Mouse (Mus musculus) hindbrain, embryonic 16.5 days (tissue): ENCODE measurements around the gene Mepce. TPM values are rescaled to one million over a fixed set of nuclear protein-coding genes. Genes with fewer than 3 reads are reported as not detected.

ENCODE experiments used
- ATAC-seq: fragments of 200-750 bp; cut with Nextera tagmentation; 2 replicates; pipeline ENCODE4 v1.8.0; 2017; ENCODE audit warnings: moderate TSS enrichment, moderate library complexity
- H3K27ac ChIP-seq: fragments of 300-500 bp; sonication (generic); 2 replicates; pipeline ENCODE4 v1.5.1; 2014; ENCODE audit warnings: low read depth, mild to moderate bottlenecking, control low read depth, low read length, moderate library complexity
- H3K27me3 ChIP-seq: fragments of 300-500 bp; sonication (generic); replicated peaks from 2 replicates; pipeline ENCODE4 v1.6.1; 2014; ENCODE audit warnings: low read length; ENCODE audit not compliant: control insufficient read depth, insufficient read depth
- H3K36me3 ChIP-seq: fragments of 300-500 bp; sonication (generic); 2 replicates; pipeline ENCODE4 v1.6.1; 2014; ENCODE audit warnings: mild to moderate bottlenecking, low read length, moderate library complexity, mixed read lengths; ENCODE audit not compliant: control insufficient read depth, insufficient read depth
- H3K4me1 ChIP-seq: fragments of 300-500 bp; sonication (generic); 2 replicates; pipeline ENCODE4 v1.6.1; 2014; ENCODE audit warnings: low read depth, low read length; ENCODE audit not compliant: control insufficient read depth, insufficient read depth
- H3K4me2 ChIP-seq: fragments of 300-500 bp; sonication (generic); 2 replicates; pipeline ENCODE4 v1.6.1; 2014; ENCODE audit warnings: mild to moderate bottlenecking, low read length, control low read depth, moderate library complexity
- H3K4me3 ChIP-seq: fragments of 300-500 bp; sonication (generic); 2 replicates; pipeline ENCODE4 v1.5.1; 2014; ENCODE audit warnings: mild to moderate bottlenecking, low read length, control low read depth, moderate library complexity
- H3K9ac ChIP-seq: fragments of 300-500 bp; sonication (generic); 2 replicates; pipeline ENCODE4 v1.6.1; 2014; ENCODE audit warnings: low read depth, mild to moderate bottlenecking, control low read depth, low read length, moderate library complexity
- H3K9me3 ChIP-seq: fragments of 300-500 bp; sonication (generic); 2 replicates; pipeline ENCODE4 v1.6.1; 2014; ENCODE audit warnings: mild to moderate bottlenecking, low read length, moderate library complexity; ENCODE audit not compliant: control insufficient read depth
- WGBS: fragments of 180-500 bp; shearing (Covaris S2); extraction: QIAGEN DNeasy Blood & Tissue Kit; methylation state at CpG from one replicate; pipeline ENCODE4 v1.1.7; 2014; 5-methylcytosine and 5-hydroxymethylcytosine counted together
- polyA plus RNA-seq: library from polyadenylated mRNA; unstranded; fragments of >200 nt; fragmentation: Nextera tagmentation; extraction: Ambion mirVana; gene quantifications from 2 replicates; pipeline ENCODE4 v1.2.1, GENCODE M21; 2015

The Mepce gene
- polyA plus RNA-seq, 1 experiment from 2014 or later = 12.2 TPM

- peak overlapping the region; percentile 51 for H3K4me3 ChIP-seq
- no peaks in the 10 kb centered on the region for H3K9me3 ChIP-seq
- peaks cover 29% of the 10 kb centered on the region for H3K4me1 ChIP-seq
- ATAC-seq = no peak
- H3K27me3 ChIP-seq = no peaks in the 10 kb centered on the region
- WGBS = 32% methylated on average over 5 of the region's 5 CpGs
- H3K4me2 ChIP-seq = peak overlapping the region; percentile 96
- H3K9ac ChIP-seq = peak overlapping the region; percentile 39
- H3K36me3 ChIP-seq = 0 out of 2 replicates have a peak, but pooled peaks cover 3% of the 10 kb centered on the region
- 0 out of 2 replicates have a peak overlapping the region, but pooled peaks have one; percentile 30 for H3K27ac ChIP-seq
Measured at GRCm38 (mm10) chr5:137748130-137748770, 39.2 kb downstream of the Mepce start.

DNA sequence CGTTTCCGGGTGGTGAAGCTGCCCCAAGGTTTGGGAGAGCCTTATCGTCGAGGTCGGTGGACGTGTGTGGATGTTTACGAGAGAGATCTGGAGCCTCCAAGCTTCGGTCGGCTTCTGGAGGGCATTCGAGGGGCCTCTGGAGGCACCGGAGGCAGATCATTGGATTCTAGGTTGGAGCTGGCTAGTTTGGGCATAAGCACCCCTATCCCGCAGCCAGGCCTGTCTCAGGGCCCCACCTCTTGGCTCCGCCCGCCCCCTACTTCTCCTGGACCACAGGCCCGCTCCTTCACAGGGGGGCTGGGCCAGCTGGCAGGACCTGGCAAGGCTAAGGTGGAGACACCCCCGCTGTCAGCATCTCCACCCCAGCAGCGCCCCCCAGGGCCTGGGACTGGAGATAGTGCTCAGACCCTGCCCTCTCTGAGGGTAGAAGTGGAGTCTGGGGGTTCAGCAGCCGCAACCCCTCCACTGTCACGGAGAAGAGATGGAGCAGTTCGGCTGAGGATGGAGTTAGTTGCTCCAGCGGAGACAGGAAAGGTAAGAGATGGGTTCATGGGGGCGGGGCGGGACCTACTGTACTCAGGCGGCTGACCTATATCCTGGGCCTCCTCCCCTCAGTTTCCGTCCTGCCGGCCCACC lies 40.0 kb downstream of the Mepce start:
- Histone ChIP-seq H3K27me3 (no peaks in the 10 kb centered on the region), H3K9me3 (no peaks in the 10 kb centered on the region), H3K9ac (peak overlapping the region; percentile 75), H3K36me3 (0 out of 2 replicates have a peak, but pooled peaks cover 3% of the 10 kb centered on the region), H3K27ac (peak overlapping the region; percentile 88), H3K4me3 (peak overlapping the region; percentile 51), H3K4me1 (peaks cover 29% of the 10 kb centered on the region), H3K4me2 (peak overlapping the region; percentile 96)
- ATAC-seq = 0 out of 2 replicates have a peak, but pooled peaks have one; percentile 29
- WGBS = 6% methylated on average over 26 of the region's 26 CpGs

- Histone ChIP-seq H3K36me3 (no peaks in the 10 kb centered on the region), H3K27ac (peak overlapping the region; percentile 88), H3K4me3 (peak overlapping the region; percentile 51), H3K9me3 (no peaks in the 10 kb centered on the region), H3K27me3 (no peaks in the 10 kb centered on the region), H3K4me1 (peaks cover 29% of the 10 kb centered on the region), H3K4me2 (peak overlapping the region; percentile 96), H3K9ac (peak overlapping the region; percentile 75)
- no peak for ATAC-seq
- 1% methylated on average over 15 of the region's 16 CpGs for WGBS
Measured at GRCm38 (mm10) chr5:137746851-137747325, 40.6 kb downstream of the Mepce start.

DNA sequence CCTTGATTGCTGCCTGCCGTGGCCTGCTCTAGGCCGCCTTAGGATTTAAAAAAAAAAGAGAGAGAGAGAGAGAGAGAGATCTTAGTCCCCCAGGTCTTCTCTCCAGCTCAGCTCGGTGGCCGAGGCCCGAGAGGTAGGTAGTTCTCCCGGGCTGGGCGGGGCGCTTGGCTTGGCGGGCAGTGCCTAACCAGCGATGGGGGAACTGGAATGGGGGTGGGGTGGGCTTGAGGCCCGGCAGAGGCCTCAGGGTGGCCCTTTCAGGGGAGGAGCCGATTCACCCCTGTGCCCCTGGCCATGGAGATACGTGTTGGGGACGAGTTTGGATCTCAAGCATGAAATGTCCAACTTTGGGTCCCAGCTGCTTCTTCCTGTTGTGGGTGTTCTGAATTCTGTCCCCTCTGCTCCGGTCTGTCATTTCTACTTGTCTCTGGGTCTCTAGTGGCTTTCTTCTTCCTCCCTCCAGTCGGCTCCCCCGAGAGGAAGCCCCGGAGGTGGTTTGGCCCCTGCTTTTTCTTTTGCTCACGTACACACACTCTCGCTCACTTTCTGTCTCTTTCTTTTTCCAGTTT lies 41.1 kb downstream of the Mepce start:
- Histone ChIP-seq H3K9me3 (no peaks in the 10 kb centered on the region), H3K36me3 (no peaks in the 10 kb centered on the region), H3K4me2 (peak overlapping the region; percentile 96), H3K4me1 (peaks cover 31% of the 10 kb centered on the region), H3K27me3 (no peaks in the 10 kb centered on the region), H3K27ac (peak overlapping the region; percentile 88), H3K4me3 (peak overlapping the region; percentile 51), H3K9ac (peak overlapping the region; percentile 75)
- WGBS = 0% methylated on average over 20 of the region's 20 CpGs
- peak; percentile 10; the same call in 1 of the 2 replicates for ATAC-seq

DNA sequence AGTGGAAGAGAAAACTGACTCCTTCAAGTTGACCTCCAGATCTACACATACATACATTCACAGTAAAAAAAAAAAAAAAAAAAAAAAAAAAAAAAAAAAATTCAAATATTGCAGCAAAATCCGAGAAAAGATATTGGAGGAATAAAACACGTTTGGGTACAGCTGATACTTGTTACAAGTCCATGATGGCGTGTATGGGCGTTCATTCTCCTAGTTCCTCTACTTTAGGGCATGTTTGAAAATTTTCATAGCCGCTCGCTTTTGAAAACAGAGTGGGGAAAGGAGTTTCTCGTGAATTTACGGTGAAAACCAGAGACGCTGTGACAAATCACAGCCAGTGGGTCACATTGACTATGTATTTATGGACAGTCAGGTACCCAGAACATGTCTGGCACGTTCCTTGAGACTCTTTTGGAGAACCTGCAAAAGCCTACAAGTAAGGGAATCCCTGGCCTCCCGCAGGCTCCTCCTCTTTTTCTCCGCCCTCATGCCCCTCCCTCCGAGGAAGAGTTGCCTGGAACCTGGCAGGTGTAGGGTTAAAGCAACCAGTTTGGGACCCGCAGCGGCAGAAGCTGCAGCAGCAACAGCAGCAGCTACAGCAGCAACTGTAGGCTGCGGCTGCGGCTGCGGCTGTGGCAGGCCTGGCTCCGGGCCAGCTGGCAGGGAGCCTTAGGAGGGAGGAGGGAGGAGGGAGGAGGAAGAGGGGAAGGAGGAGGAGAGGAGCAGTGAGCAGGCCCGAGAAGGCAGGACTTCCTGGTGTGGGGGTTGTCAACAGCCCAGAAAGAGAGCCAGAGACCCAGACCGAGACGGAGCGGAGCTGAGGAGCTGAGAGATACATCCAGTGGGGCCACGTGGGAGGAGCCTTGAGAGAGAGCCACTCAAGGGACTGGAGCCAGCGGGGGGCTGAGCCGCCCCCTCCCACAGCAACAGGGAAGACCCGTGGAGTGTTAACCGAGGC lies 42.0 kb downstream of the Mepce start, which contains the start of gene Tsc22d4:
Gene Tsc22d4 (plus strand): TSS at position 517 of the 958 bp plus-strand sequence.
- peak; percentile 86 for ATAC-seq
- Histone ChIP-seq H3K9me3 (no peaks in the 10 kb centered on the region), H3K4me3 (peak within 1 kb of the TSS; percentile 51), H3K4me2 (peak within 1 kb of the TSS; percentile 96), H3K4me1 (peaks cover 31% of the 10 kb centered on the region), H3K27ac (peak within 1 kb of the TSS; percentile 88), H3K27me3 (no peaks in the 10 kb centered on the region), H3K9ac (peak within 1 kb of the TSS; percentile 75), H3K36me3 (no peaks in the 10 kb centered on the region)
- 3% methylated on average over 28 of the region's 28 CpGs for WGBS

- Histone ChIP-seq H3K4me1 (peaks cover 38% of the 10 kb centered on the region), H3K4me3 (no peak overlapping the region), H3K4me2 (no peak overlapping the region), H3K36me3 (no peaks in the 10 kb centered on the region), H3K9ac (no peak overlapping the region), H3K27me3 (no peaks in the 10 kb centered on the region), H3K27ac (no peak overlapping the region), H3K9me3 (no peaks in the 10 kb centered on the region)
- no peak for ATAC-seq
- 86% methylated on average over 7 of the region's 7 CpGs for WGBS
Measured at GRCm38 (mm10) chr5:137744197-137744596, 43.3 kb downstream of the Mepce start.

DNA sequence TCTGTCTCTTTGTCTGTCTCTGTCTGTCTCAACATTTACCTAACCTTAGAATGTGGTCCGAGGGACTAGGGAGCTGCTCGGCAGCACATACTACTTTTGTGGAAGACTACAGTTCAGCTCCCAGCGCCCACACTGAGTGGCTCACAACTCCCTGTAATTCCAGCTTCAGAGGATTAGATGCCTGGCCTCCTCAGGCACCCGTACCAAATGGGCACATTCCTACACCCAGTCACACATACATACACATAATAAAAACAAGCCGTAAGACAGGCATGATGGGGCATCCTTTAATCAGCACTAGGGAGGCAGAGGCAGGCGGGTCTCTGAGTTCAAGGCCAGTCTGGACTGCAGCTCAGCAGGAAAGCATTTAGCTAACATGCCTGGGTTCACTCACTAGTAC lies 44.6 kb downstream of the Mepce start:
- 94% methylated on average over 6 of the region's 6 CpGs for WGBS
- Histone ChIP-seq H3K4me2 (no peak overlapping the region), H3K27ac (no peak overlapping the region), H3K27me3 (no peaks in the 10 kb centered on the region), H3K9me3 (no peaks in the 10 kb centered on the region), H3K4me1 (peaks cover 39% of the 10 kb centered on the region), H3K9ac (no peak overlapping the region), H3K36me3 (no peaks in the 10 kb centered on the region), H3K4me3 (no peak overlapping the region)
- no peak for ATAC-seq

- Histone ChIP-seq H3K4me1 (peaks cover 36% of the 10 kb centered on the region), H3K4me3 (peak overlapping the region; percentile 66; the same call in 1 of the 2 replicates), H3K27me3 (no peaks in the 10 kb centered on the region), H3K9ac (no peak overlapping the region), H3K4me2 (peak overlapping the region; percentile 90), H3K27ac (no peak overlapping the region), H3K9me3 (no peaks in the 10 kb centered on the region), H3K36me3 (no peaks in the 10 kb centered on the region; the same call in 1 of the 2 replicates)
- no peak for ATAC-seq
- WGBS = 67% methylated on average over 10 of the region's 10 CpGs
Measured at GRCm38 (mm10) chr5:137742048-137742447, 45.4 kb downstream of the Mepce start.
